Mouse (Mus musculus) heart, adult 2 months (tissue): Measurements from ENCODE around the gene Kcnk6. TPM values are rescaled to one million over a fixed set of nuclear protein-coding genes. Genes with fewer than 3 reads are reported as not detected.
A peak's percentile ranks its signal among the peaks of the same experiment; 100 is the strongest.

Experiments used
- DNase-seq, 2 experiments: peaks; one replicate each; pipeline ENCODE4 v3.0.0; 2021
- H3K27ac ChIP-seq: fragments of 200-600 bp; 2 replicates; pipeline ENCODE4 v1.8.1; 2022
- H3K27me3 ChIP-seq: fragments of 200-500 bp; 2 replicates; pipeline ENCODE4 v1.6.1; 2012; ENCODE audit warnings: mild to moderate bottlenecking, low read length, inconsistent platforms, mixed read lengths; ENCODE audit not compliant: control insufficient read depth, insufficient read depth
- H3K36me3 ChIP-seq: fragments of 200-500 bp; 2 replicates; pipeline ENCODE4 v1.6.1; 2012; ENCODE audit warnings: low read length, inconsistent platforms; ENCODE audit not compliant: control insufficient read depth, insufficient read depth
- H3K4me1 ChIP-seq: fragments of 200-500 bp; 2 replicates; pipeline ENCODE4 v1.6.1; 2011; ENCODE audit warnings: low read length; ENCODE audit not compliant: control insufficient read depth, insufficient read depth
- H3K4me3 ChIP-seq: fragments of 200-600 bp; 2 replicates; pipeline ENCODE4 v1.8.1; 2022
- H3K79me2 ChIP-seq: fragments of 200-500 bp; replicated peaks from 2 replicates; pipeline ENCODE4 v1.6.1; 2012; ENCODE audit warnings: mild to moderate bottlenecking, inconsistent platforms, low read length, moderate library complexity, mixed read lengths; ENCODE audit not compliant: control insufficient read depth, insufficient read depth
- H3K9ac ChIP-seq: fragments of 200-500 bp; 2 replicates; pipeline ENCODE4 v1.6.1; 2012; ENCODE audit warnings: low read depth, mild to moderate bottlenecking, control low read depth, inconsistent platforms, low read length, mixed read lengths
- CTCF ChIP-seq: fragments of 200-600 bp; IDR thresholded peaks from 2 replicates; pipeline ENCODE4 v1.8.1; 2022; ENCODE audit warnings: antibody characterized with exemption, mild to moderate bottlenecking, moderate library complexity
- EP300 ChIP-seq: fragments of 200-500 bp; IDR thresholded peaks from 2 replicates; pipeline ENCODE4 v1.6.1; 2011; ENCODE audit warnings: low read depth, low read length, control low read depth; ENCODE audit not compliant: insufficient read depth
- POLR2A ChIP-seq: fragments of 200-500 bp; IDR thresholded peaks from 2 replicates; pipeline ENCODE4 v1.6.1; 2011; ENCODE audit warnings: mild to moderate bottlenecking, low read depth, low read length, control low read depth; ENCODE audit not compliant: insufficient read depth
- WGBS: fragments of 180-500 bp; shearing (Covaris S2); methylation state at CpG from one replicate; pipeline ENCODE4 v1.1.7; 2018; 5-methylcytosine and 5-hydroxymethylcytosine counted together
- intact Hi-C: fragments of 180-260 bp; cut with DNase I; formaldehyde crosslinking; loops from one replicate; pipeline ENCODE4 v1.15.1; 2025
- polyA plus RNA-seq: library from polyadenylated mRNA; depleted of rRNA; stranded (reverse); fragments of >200 nt; gene quantifications from 2 replicates; pipeline ENCODE4 v1.2.3, GENCODE M21; 2012; rRNA removed
- total RNA-seq, 2 experiments: library from RNA; stranded (reverse); gene quantifications; 2 replicates each; pipeline ENCODE4 v1.2.3; 2021

Kcnk6 gene
- total and polyA plus RNA-seq, 3 experiments, result 2.9 to 8.4 (median 3.2) TPM

DNA sequence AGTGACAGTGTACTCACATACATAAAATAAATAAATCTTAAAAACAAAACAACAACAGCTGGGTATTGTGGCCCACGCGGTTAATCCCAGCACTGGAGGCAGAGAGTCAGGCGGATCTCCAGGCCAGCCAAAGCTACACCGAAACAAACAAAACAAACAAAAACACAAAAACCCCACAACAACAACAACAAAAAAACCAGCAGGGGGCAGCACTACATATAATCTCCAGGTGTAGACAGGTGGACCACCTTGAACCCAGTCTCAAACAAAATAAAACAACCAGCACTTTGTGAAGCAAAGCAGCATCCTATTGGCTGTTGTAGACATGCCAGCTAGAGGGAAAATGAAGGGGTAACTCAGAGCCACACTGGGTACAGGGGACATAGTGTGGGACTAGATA, 54.2 kb downstream of the Kcnk6 start:
- no peak for DNase-seq
- WGBS, result 88% methylated on average over 4 of the region's 4 CpGs
- H3K4me3 ChIP-seq, result no peak overlapping the region
- H3K27ac ChIP-seq, result no peak overlapping the region
- intact Hi-C loops, result loop anchor here (5.0 to 10.0 kb wide), 2 partner anchors 196 to 347 kb away; partner anchors contain the start of genes Eif3k and Map4k1
- no peaks in the 10 kb centered on the region for H3K36me3 ChIP-seq
- H3K9ac ChIP-seq, result no peak overlapping the region
- peaks cover 2% of the 10 kb centered on the region; the same call in 1 of the 2 replicates for H3K4me1 ChIP-seq
- TF ChIP-seq CTCF (peak; percentile 55), EP300 (no peak), POLR2A (no peak)
- peaks cover 2% of the 10 kb centered on the region; the same call in 1 of the 2 replicates for H3K79me2 ChIP-seq
- no peaks in the 10 kb centered on the region for H3K27me3 ChIP-seq

- no peak overlapping the region for H3K4me3 ChIP-seq
- H3K4me1 ChIP-seq, result peaks cover 2% of the 10 kb centered on the region; the same call in 1 of the 2 replicates
- DNase-seq, result no peak
- no peak overlapping the region for H3K27ac ChIP-seq
- peaks cover 6% of the 10 kb centered on the region; the same call in 1 of the 2 replicates for H3K27me3 ChIP-seq
- H3K79me2 ChIP-seq, result no peaks in the 10 kb centered on the region
- intact Hi-C loops, result loop anchor here (10.0 kb wide), 1 partner anchor 352 kb away; no protein-coding TSS in a partner anchor
- TF ChIP-seq CTCF, result no peak
- no peaks in the 10 kb centered on the region for H3K36me3 ChIP-seq
- no peak overlapping the region for H3K9ac ChIP-seq
- 69% methylated on average over 32 of the region's 32 CpGs for WGBS
Measured at GRCm38 (mm10) chr7:29172390-29173016, 59.8 kb downstream of the Kcnk6 start.

Other genes starting within 250 kb of the Kcnk6 start
- gene Ryr1, start 107.3 kb downstream of the Kcnk6 start, total RNA-seq, result under 1 TPM; 0.08 to 0.18 TPM
- under 0.01 and 0.06 TPM in 2 replicates for gene Ryr1, start 107.3 kb downstream of the Kcnk6 start, polyA plus RNA-seq
- gene Rasgrp4, start 97.7 kb downstream of the Kcnk6 start, total RNA-seq, result 1 to 10 TPM; 1.4 TPM
- gene Rasgrp4, start 97.7 kb downstream of the Kcnk6 start, polyA plus RNA-seq, result 2.2 and 3.6 TPM in 2 replicates
- gene Fam98c, start 76.3 kb downstream of the Kcnk6 start, total RNA-seq, result 10 to 100 TPM; 10.4 to 12.7 TPM
- gene Fam98c, start 76.3 kb downstream of the Kcnk6 start, polyA plus RNA-seq, result 16.3 and 18.0 TPM in 2 replicates
- gene Ggn, start 62.3 kb downstream of the Kcnk6 start, total RNA-seq, result under 1 TPM; 0.18 to 0.29 TPM
- gene Ggn, start 62.3 kb downstream of the Kcnk6 start, polyA plus RNA-seq, result 0.35 and 0.43 TPM in 2 replicates
- 1 to 10 TPM in 1 of 2 experiments, under 1 TPM in 1; 0.52 to 1.0 TPM for gene Spred3, start 62.1 kb downstream of the Kcnk6 start, total RNA-seq
- 1.2 and 1.6 TPM in 2 replicates for gene Spred3, start 62.1 kb downstream of the Kcnk6 start, polyA plus RNA-seq
- gene Psmd8, start 51.8 kb downstream of the Kcnk6 start, total RNA-seq, result 100 to 1,000 TPM; 103 to 116 TPM
- gene Psmd8, start 51.8 kb downstream of the Kcnk6 start, polyA plus RNA-seq, result 120 and 191 TPM in 2 replicates
- gene Catsperg1, start 18.5 kb downstream of the Kcnk6 start, total RNA-seq, result under 1 TPM; 0.30 to 0.34 TPM
- 1.0 and 2.4 TPM in 2 replicates for gene Catsperg1, start 18.5 kb downstream of the Kcnk6 start, polyA plus RNA-seq
- 10 to 100 TPM; 63.6 to 74.6 TPM for gene Yif1b, start 5.8 kb upstream of the Kcnk6 start, total RNA-seq
- gene Yif1b, start 5.8 kb upstream of the Kcnk6 start, polyA plus RNA-seq, result 123 and 138 TPM in 2 replicates
- 1 to 10 TPM; 1.5 to 2.0 TPM for gene 2200002D01Rik, start 16.0 kb upstream of the Kcnk6 start, total RNA-seq
- gene 2200002D01Rik, start 16.0 kb upstream of the Kcnk6 start, polyA plus RNA-seq, result 0.98 and 1.00 TPM in 2 replicates
- gene Spint2, start 49.4 kb upstream of the Kcnk6 start, total RNA-seq, result 10 to 100 TPM; 39.4 to 46.4 TPM
- gene Spint2, start 49.4 kb upstream of the Kcnk6 start, polyA plus RNA-seq, result 40.5 and 45.7 TPM in 2 replicates
- gene Ppp1r14a, start 56.8 kb upstream of the Kcnk6 start, total RNA-seq, result 10 to 100 TPM in 1 of 2 experiments, 1 to 10 TPM in 1; 8.7 to 10.3 TPM
- 16.3 and 18.4 TPM in 2 replicates for gene Ppp1r14a, start 56.8 kb upstream of the Kcnk6 start, polyA plus RNA-seq
- gene Dpf1, start 71.4 kb upstream of the Kcnk6 start, total RNA-seq, result under 1 TPM in 1 of 2 experiments, not detected in 1; 0.27 TPM
- 0.21 and 0.38 TPM in 2 replicates for gene Dpf1, start 71.4 kb upstream of the Kcnk6 start, polyA plus RNA-seq